Mouse (Mus musculus): Measurements from ENCODE around the gene Efcab10.

The Efcab10 gene

GRCm38 (mm10) chr12:33394804-33395623, at the start of gene Efcab10:
TSS of gene Efcab10 (plus strand) at chr12:33394854.
- no peak for DNase-seq (ENCODE audit: low read depth)

GRCm38 (mm10) chr12:33344970-33345772, 49.5 kb upstream of the Efcab10 start:
- no peak for DNase-seq (ENCODE audit: low read depth)

DNA sequence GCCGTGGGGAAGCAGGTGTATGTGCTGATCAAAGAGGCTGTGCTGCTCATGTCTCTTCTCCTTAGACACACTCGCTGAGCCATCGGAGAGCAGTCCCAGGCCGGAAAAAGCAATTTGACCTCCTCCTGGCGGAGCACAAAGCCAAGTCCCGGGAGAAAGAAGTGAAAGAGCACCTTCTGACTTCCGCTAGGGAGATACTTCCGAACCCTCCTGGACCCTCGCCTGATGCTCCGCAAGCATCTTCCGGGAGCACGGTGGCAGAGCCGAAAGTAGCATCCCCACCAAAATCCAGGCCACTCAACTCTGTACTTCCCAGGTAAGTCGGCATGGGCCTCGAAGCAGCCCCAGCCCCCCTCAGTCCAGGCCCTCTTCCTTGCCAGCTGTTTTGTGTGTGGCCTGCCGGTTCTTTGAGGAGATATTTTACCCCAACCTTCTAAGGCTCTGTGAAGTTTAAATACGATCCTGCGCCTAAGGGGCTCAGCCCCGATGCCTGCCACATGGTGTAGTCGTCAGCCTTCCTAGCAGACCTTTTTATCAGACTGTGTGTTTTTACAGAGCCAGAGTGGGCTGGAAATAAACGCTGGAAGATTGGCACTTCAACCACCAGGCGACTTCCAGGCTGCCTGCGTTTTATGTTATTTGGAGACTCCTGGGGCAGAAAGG, 48.8 kb upstream of the Efcab10 start:
- DNase-seq (ENCODE audit: low read depth), result no peak

- no peak for DNase-seq (ENCODE audit: low read depth)
Observed at GRCm38 (mm10) chr12:33352671-33353070, 42.0 kb upstream of the Efcab10 start.

- no peak for DNase-seq (ENCODE audit: low read depth)
Observed at GRCm38 (mm10) chr12:33358345-33358744, 36.3 kb upstream of the Efcab10 start.

DNA sequence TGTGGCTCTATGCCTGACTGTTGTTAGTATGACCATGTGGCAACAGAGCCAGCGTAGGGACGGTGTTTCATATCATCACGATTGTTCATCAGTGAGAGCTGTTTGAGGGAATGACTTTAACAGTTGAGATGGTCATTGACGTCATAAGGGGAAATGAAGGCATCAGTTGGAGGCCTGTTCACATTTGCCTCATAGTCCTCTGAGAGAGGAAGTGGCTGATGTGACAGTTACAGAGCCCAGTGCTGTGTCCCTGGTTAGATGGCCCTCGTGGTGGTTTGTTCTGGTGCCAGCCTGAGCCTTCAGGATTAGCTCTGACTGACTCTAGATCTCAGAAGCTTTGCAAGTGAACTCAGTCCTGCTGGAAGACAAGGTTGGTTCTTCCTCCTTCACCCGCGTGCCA, 35.4 kb upstream of the Efcab10 start:
- no peak for DNase-seq (ENCODE audit: low read depth)

DNA sequence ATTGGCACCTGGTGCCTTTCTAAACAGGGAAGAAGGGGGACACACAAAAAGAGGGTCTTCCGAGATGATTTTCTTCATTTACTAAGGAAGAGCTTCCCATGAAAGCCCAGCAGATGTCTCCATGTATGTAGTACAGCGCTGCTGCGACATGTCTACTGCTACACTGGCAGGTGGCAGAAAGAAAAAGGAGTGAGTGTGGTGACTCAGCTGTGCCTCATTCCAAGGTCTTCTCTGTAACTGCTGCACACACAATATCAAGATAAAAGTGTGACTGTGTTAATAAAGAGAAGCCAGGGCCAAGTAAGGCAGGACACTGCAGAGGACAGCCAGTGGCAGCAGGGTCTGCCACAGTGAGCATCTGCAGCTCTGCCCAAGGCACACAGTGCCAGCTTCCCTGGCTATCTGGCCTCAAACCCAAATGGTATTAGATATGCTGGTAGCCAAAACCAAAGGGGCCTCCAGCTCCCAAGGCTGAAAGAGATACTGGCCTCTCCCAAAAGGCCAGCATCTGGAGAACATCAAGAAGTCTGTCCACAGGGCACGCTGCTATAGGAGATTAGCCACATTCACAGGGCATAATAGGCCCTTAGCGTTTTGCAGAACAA, 34.7 kb upstream of the Efcab10 start:
- DNase-seq (ENCODE audit: low read depth), result no peak

GRCm38 (mm10) chr12:33360729-33361128, 33.9 kb upstream of the Efcab10 start:
- DNase-seq (ENCODE audit: low read depth), result no peak

DNA sequence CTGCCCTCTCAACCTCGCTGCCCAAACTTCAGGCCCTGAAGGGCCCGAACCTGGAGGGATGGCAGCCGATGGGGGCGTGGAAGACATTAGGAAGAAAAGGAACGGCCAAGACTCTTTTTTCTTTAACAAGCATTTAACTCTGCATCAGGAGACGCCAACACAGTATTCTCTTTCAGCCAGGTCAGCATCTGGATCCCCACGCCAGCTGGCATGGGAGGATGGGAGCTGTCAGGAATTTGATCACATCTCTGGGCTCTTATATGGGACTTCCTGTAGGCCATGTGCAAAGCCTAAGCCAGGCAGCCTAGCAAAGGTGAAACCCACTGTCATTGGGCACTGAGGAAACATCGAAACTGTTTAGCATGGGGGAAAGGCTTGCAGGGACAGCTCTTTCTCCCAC, 30.1 kb upstream of the Efcab10 start:
- DNase-seq (ENCODE audit: low read depth), result no peak

DNA sequence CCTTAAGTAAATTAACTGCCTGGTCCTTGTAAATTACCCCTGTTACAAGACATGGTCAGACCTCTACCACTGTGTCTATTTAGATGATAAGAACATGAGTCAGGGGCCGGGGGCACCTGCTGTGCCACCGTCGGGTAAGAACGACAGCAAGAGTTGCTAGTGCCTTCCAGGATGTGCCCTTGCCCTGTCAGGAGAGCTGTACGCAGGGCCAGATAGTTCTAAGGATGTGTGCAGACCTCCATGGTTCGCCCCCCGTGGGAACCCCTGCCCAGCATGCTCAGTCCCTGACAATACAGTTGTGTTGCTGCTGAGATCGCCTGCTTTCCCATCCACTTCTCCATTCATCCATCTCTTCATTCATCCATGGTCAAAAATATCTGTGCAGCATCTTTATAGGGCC, 29.5 kb upstream of the Efcab10 start:
- no peak for DNase-seq (ENCODE audit: low read depth)

- DNase-seq (ENCODE audit: low read depth), result no peak
Observed at GRCm38 (mm10) chr12:33369555-33369954, 25.1 kb upstream of the Efcab10 start.

DNA sequence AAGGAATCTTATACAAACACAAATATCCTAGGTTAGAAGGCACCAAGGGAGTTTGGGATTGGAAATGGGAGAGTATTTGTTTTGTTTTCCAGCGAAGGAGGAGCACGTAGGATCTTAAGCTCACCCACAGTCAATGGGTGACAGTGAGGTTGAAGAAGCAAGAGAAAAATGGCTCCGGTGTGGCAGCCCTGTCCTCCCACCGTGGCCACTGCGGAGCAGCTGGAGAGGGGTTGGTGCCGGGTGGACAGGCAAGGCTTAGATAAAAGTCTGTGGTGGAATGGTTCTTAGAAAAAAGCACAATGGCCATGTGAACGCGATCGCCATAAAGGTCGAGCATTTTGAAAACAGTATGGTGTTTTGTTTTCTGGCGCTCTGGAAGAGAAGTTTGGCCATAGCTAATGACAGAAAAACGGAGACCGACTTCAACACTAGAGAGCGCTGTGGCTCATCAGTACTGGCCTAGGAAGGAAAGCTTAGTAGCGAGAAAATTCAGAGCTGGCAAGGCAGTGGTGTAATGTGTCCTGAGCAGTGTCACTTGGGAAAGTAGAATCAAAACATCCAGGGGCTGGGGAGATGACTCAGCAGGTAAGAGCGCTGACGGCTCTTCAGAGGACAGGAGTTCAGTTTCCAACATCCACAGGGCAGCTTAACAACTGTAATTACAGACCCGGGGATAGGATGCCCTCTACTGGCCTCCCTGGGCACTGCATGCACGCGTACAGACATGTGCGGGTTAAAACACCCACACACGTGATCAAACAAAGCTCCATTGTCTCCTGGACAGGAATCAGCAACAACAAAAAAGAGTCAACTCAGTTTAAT, 14.8 kb upstream of the Efcab10 start:
- DNase-seq (ENCODE audit: low read depth), result peak; percentile 84

GRCm38 (mm10) chr12:33388842-33389241, 5.8 kb upstream of the Efcab10 start:
- peak; percentile 53 for DNase-seq (ENCODE audit: low read depth)

GRCm38 (mm10) chr12:33390844-33391560, 3.7 kb upstream of the Efcab10 start:
- DNase-seq (ENCODE audit: low read depth), result no peak

- no peak for DNase-seq (ENCODE audit: low read depth)
Observed at GRCm38 (mm10) chr12:33403265-33403693, 8.6 kb downstream of the Efcab10 start.

DNA sequence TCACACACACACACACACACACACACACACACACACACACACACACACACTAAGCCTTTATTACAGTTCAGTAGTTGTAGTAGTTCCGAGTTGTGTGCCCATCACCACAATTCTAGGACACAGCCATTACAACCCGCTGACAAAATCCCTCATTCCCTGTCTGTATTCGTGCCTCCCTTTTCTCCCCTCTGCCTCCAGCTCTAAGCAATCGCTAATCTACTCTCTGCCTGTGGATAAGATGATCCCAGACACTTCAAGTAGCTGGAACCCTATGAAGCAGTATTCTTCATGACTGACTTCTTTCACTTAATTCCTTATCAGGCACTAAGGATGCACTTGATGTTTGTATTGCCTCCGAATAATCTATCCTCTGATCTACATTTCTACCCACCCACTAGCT, 10.3 kb downstream of the Efcab10 start:
- DNase-seq (ENCODE audit: low read depth), result no peak

DNA sequence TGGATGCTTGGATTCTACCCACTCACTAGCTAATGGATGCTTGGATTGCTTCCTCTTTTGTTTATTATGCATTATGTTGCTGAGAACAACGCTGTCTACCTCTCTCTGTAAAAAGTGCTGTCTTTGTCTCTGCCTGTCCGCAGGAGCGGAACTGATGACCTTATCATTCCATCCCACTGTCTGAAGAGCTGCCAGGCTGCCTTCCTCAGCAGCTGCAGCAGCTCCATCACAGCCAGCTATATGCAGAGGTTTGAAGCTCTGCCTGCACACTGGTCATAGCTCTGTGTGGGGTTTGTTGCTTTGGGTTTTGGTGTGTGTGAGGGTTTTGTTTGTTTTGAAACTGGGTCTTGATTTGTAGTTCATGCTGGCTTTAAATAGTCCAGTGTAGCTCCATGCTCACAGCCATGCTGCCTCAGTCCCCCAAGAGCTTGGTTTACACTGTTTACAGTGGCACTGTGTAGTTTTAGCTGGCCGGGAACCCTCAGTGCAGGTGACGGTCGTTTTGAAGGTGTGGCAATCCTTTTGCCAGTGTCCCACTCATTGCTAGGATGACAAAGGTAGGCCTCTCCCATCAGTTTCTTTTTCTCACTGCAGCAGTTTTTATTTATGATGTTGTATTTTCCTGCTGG, 10.9 kb downstream of the Efcab10 start:
- no peak for DNase-seq (ENCODE audit: low read depth)

GRCm38 (mm10) chr12:33411580-33412151, 17.0 kb downstream of the Efcab10 start:
- no peak for DNase-seq (ENCODE audit: low read depth)

DNA sequence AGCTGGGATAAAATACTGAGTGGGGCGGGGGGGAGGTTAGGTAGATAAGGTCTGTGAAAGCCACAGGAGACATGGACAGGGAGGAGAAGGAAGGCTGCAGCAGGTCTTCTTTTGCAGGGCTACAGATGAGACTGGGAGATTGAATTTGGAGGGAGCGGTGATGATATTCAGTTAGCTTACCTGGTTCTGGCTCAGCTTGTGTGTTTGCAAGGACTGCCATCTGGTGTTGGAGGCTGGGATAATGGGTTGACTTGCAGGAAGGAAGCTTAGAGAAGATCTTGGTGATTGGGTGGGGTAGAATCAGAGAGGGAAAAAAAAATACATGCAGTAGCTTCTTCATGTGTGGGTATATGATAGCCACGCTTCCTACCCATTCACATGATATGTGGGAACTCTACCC, 29.7 kb downstream of the Efcab10 start:
- DNase-seq (ENCODE audit: low read depth), result no peak

DNA sequence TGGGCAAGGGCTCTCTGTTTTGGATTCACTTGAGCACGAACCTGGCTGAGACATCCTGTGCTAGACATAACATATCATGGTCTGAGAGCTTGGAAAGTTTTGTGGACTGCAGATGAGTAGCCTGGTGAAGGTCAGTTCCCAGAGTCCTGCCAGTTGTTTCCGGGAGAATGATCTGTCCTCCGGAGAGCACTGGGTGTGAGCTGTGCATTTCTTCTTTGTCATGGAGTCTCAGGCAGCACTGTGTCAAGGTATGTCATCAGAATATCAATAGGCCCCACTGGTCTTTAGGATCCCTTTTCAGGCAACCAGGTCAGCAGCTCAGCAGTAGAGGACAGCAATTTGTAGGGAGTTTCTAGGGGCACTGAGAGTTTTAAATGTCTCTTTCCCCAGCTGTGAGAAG, 32.6 kb downstream of the Efcab10 start:
- DNase-seq (ENCODE audit: low read depth), result no peak
